Mouse (Mus musculus): ENCODE data around the gene Ifitm7. TPM values are rescaled to one million over a fixed set of nuclear protein-coding genes. Genes with fewer than 3 reads are reported as not detected.
"Not testable (repeated sequence)": the region's sequence is repeated elsewhere in the genome, so short reads cannot be mapped to it uniquely, and the experiment has no call there.

Ifitm7 gene
- polyA plus RNA-seq, 1 experiment, result not detected

- Histone ChIP-seq H3K4me1 (ENCODE audit: control insufficient read depth, insufficient read depth, low read length) (no peaks in the 10 kb centered on the region), H3K4me3 (ENCODE audit: insufficient read depth, low read length) (no peak overlapping the region)
- TF ChIP-seq POLR2A (IDR thresholded peaks at IDR 0.05; ENCODE audit: low read depth, low read length) (no peak), CTCF (IDR thresholded peaks at IDR 0.05; ENCODE audit: borderline replicate concordance, insufficient read depth, low read length) (no peak)
Observed at GRCm38 (mm10) chr16:13983161-13983560, 3.5 kb downstream of the Ifitm7 start.

GRCm38 (mm10) chr16:13981726-13982125 lies 5.0 kb downstream of the Ifitm7 start:
- not testable (repeated sequence) for H3K4me1 ChIP-seq (ENCODE audit: control insufficient read depth, insufficient read depth, low read length)

More at GRCm38 (mm10) chr16:13983161-13983560, 3.5 kb downstream of the Ifitm7 start:
- H3K27ac ChIP-seq (ENCODE audit: insufficient read depth, low read length), result no peak overlapping the region

DNA sequence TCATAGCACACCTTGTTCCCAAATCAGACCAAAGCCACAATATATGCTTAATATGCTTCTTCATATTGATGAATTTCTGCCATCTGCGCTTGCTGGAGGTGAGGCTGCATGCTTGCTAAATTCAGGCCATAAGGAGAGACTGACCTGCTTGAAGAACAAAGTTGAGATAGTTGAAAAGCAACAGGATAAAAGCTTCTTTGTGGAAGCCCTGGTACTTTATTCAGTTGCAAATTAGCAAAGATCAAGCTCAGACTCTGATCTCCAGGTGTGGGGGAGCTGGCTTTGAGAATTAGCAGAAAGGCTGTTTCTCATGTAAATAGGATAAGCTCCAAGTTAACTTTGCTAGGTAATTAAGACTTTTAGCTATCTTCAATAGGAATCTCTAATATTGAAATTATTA lies 9.7 kb downstream of the Ifitm7 start:
- H3K4me1 ChIP-seq (ENCODE audit: control insufficient read depth, insufficient read depth, low read length); H3K4me3 ChIP-seq (ENCODE audit: insufficient read depth, low read length); H3K27ac ChIP-seq (ENCODE audit: insufficient read depth, low read length): not testable (repeated sequence)

More at GRCm38 (mm10) chr16:13981726-13982125, 5.0 kb downstream of the Ifitm7 start:
- not testable (repeated sequence) for H3K27ac ChIP-seq (ENCODE audit: insufficient read depth, low read length); H3K4me3 ChIP-seq (ENCODE audit: insufficient read depth, low read length)

DNA sequence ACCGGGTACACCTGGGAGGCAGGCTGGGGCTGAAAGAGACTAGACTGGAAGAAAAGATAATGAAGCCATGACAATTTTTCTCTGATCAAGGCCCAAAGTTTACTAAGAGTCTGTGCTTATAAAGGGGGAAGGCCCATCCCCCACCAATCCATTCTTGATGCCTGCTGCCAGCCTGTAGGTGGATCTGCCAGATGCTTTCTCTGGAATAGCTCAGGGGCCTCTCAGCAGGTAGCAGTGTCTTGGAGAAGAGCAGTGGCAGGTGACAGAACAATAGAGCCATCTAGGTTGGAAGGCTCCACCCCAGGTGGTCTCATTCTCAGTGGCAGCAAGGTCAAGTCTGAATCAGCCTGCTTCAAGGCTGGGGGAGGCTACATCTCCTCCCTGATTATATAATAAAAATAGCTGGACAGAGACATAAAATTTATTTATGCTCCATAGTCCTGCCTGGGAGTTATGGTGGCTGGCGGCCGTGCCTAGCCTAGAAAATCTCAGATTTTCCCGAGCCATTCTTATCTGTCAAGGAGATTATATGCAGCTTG lies 10.3 kb downstream of the Ifitm7 start:
- H3K27ac ChIP-seq (ENCODE audit: insufficient read depth, low read length); H3K4me1 ChIP-seq (ENCODE audit: control insufficient read depth, insufficient read depth, low read length); H3K4me3 ChIP-seq (ENCODE audit: insufficient read depth, low read length): not testable (repeated sequence)

DNA sequence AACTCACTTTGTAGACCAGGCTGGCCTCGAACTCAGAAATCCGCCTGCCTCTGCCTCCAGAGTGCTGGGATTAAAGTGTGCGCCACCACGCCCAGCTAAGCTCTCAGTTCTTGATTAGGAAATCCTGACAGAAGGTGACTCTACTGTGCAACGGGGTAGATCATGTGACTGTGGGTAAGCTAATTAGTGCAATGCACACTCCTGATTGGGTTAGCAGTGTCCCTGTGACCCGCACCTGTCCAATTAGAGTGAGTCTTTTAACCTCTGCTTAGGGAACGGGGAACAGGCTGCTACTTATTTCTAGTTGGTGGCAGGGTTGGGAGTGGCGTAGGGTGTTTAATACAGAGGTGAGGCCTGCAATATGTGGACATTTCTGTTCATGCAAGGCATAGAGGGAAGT lies 14.6 kb downstream of the Ifitm7 start:
- H3K27ac ChIP-seq (ENCODE audit: insufficient read depth, low read length), result no peak overlapping the region
- no peak overlapping the region for H3K4me3 ChIP-seq (ENCODE audit: insufficient read depth, low read length)
- no peak for TF ChIP-seq POLR2A (IDR thresholded peaks at IDR 0.05; ENCODE audit: low read depth, low read length)
- TF ChIP-seq CTCF (IDR thresholded peaks at IDR 0.05; ENCODE audit: borderline replicate concordance, insufficient read depth, low read length), result no peak
- no peaks in the 10 kb centered on the region for H3K4me1 ChIP-seq (ENCODE audit: control insufficient read depth, insufficient read depth, low read length)

DNA sequence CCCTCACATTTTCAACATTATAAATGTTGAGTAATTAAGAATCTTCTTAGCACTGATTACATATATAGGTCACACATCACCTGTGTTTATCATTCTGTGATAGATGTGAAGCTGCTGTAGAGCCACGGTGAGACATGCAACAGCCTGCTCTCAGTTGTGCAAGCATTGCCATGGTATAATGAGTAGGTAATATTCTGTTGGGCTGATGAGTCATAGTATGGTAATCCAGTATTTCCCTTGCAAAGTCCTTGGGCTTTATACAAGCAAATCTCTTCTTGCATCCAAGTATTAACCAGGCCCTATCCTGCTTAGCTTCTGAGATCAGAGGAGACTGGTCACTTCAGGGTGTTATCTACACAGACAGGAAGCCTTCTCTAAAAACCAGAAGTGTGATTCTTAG lies 17.6 kb downstream of the Ifitm7 start:
- TF ChIP-seq POLR2A (IDR thresholded peaks at IDR 0.05; ENCODE audit: low read depth, low read length) (no peak), CTCF (IDR thresholded peaks at IDR 0.05; ENCODE audit: borderline replicate concordance, insufficient read depth, low read length) (no peak)
- Histone ChIP-seq H3K4me3 (ENCODE audit: insufficient read depth, low read length) (no peak overlapping the region), H3K4me1 (ENCODE audit: control insufficient read depth, insufficient read depth, low read length) (no peaks in the 10 kb centered on the region), H3K27ac (ENCODE audit: insufficient read depth, low read length) (no peak overlapping the region)

- no peaks in the 10 kb centered on the region for H3K4me1 ChIP-seq (ENCODE audit: control insufficient read depth, insufficient read depth, low read length)
- H3K27ac ChIP-seq (ENCODE audit: insufficient read depth, low read length), result no peak overlapping the region
- TF ChIP-seq POLR2A (IDR thresholded peaks at IDR 0.05; ENCODE audit: low read depth, low read length), result no peak
- no peak for TF ChIP-seq CTCF (IDR thresholded peaks at IDR 0.05; ENCODE audit: borderline replicate concordance, insufficient read depth, low read length)
- H3K4me3 ChIP-seq (ENCODE audit: insufficient read depth, low read length), result no peak overlapping the region
Observed at GRCm38 (mm10) chr16:13962053-13962452, 24.6 kb downstream of the Ifitm7 start.

DNA sequence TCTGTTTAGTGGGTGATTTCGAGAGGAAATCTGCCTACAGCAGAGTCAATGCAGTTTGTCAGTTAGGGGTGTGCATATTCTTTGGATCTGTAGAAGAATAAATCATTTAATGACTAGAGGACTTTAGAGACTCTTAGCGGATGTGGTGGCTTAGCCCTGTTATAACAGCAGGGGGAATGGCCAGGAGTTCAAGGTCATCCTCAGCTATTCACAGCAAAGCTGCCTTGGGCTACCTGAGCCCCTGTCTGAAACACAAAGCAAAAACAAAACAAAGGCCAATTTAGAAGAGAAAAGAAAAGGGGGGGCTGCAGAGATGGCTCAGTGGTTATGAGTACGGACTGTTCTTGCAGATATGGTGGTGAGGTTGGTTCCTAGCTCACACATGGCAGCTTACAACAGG lies 35.4 kb downstream of the Ifitm7 start:
- Histone ChIP-seq H3K4me3 (ENCODE audit: insufficient read depth, low read length) (no peak overlapping the region), H3K27ac (ENCODE audit: insufficient read depth, low read length) (no peak overlapping the region), H3K4me1 (ENCODE audit: control insufficient read depth, insufficient read depth, low read length) (no peaks in the 10 kb centered on the region)
- TF ChIP-seq CTCF (IDR thresholded peaks at IDR 0.05; ENCODE audit: borderline replicate concordance, insufficient read depth, low read length) (no peak), POLR2A (IDR thresholded peaks at IDR 0.05; ENCODE audit: low read depth, low read length) (no peak)

DNA sequence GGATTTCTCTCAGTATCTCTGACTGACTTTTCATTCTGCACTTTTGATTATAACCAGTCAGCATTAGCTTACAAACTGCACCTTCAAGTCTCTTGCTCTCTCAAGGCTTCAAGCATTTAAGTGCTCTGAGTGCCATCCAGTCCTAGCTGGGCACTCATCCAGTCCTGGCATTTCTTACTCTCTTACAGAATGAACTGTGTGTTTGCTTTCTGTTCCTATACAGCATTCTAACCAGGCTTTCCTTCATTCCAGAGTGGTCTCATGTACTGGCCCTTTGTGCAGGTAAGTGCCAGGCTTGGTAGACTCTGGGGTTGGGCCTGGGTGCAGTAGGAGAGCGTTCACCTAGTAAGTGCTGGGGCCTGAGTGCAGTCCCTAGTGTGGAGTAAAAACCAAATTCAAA lies 40.4 kb downstream of the Ifitm7 start:
- no peak for TF ChIP-seq POLR2A (IDR thresholded peaks at IDR 0.05; ENCODE audit: low read depth, low read length)
- no peak for TF ChIP-seq CTCF (IDR thresholded peaks at IDR 0.05; ENCODE audit: borderline replicate concordance, insufficient read depth, low read length)
- H3K4me1 ChIP-seq (ENCODE audit: control insufficient read depth, insufficient read depth, low read length), result 0 out of 2 replicates have a peak, but pooled peaks cover 2% of the 10 kb centered on the region

DNA sequence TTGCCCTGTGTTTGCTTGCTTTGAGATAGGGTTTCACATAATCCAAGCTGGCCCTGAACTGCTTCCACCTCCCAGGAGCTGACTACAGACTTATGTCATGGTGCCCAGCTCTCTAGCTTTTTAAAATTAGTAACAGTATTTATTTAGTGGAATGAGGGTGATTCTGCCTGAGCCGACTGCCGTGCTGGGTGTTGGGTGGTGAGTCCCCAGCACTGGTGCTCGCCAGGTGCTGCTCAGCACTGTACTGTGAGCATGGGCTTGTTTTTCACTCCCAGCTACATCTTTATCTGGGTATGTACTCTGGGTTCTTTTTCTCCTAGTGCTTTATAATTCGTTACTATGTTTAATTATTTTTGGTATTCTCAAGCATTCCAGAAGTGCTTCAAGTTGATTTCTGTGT lies 41.5 kb downstream of the Ifitm7 start:
- Histone ChIP-seq H3K4me3 (ENCODE audit: insufficient read depth, low read length) (no peak overlapping the region), H3K4me1 (ENCODE audit: control insufficient read depth, insufficient read depth, low read length) (0 out of 2 replicates have a peak, but pooled peaks cover 2% of the 10 kb centered on the region), H3K27ac (ENCODE audit: insufficient read depth, low read length) (no peak overlapping the region; the same call in 1 of the 2 replicates)
- TF ChIP-seq POLR2A (IDR thresholded peaks at IDR 0.05; ENCODE audit: low read depth, low read length), result no peak
- no peak for TF ChIP-seq CTCF (IDR thresholded peaks at IDR 0.05; ENCODE audit: borderline replicate concordance, insufficient read depth, low read length)

More for the DNA sequence above, 40.4 kb downstream of the Ifitm7 start:
- Histone ChIP-seq H3K4me3 (ENCODE audit: insufficient read depth, low read length) (no peak overlapping the region), H3K27ac (ENCODE audit: insufficient read depth, low read length) (no peak overlapping the region)

DNA sequence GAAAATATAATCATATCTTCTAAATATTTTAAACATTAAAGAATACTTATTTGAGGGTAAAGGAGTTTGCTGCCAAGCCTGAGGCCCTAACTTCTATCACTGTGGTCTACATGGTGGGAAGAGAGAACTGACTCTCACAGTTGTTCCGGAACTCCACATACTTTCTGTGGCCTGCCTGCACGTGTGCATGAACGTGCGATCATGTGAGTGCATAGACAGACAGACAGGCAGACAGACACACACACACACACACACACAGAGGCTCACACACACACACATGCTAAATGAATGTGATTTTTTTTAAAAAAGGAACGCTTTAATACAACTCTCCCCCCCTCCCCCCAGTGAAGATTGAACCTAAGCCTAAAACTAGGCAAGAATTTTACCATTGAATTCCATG lies 41.9 kb downstream of the Ifitm7 start:
- no peak for TF ChIP-seq POLR2A (IDR thresholded peaks at IDR 0.05; ENCODE audit: low read depth, low read length)
- TF ChIP-seq CTCF (IDR thresholded peaks at IDR 0.05; ENCODE audit: borderline replicate concordance, insufficient read depth, low read length), result no peak
- 0 out of 2 replicates have a peak, but pooled peaks cover 2% of the 10 kb centered on the region for H3K4me1 ChIP-seq (ENCODE audit: control insufficient read depth, insufficient read depth, low read length)
- no peak overlapping the region; the same call in 1 of the 2 replicates for H3K27ac ChIP-seq (ENCODE audit: insufficient read depth, low read length)
- no peak overlapping the region for H3K4me3 ChIP-seq (ENCODE audit: insufficient read depth, low read length)
